Mouse (Mus musculus) heart, adult 11 months (tissue): ENCODE measurements around the gene Elane.
"Not testable (repeated sequence)": the region's sequence is repeated elsewhere in the genome, so short reads cannot be mapped to it uniquely, and the experiment has no call there.

Experiments
- DNase-seq: peaks from one replicate; pipeline ENCODE4 v3.0.0; 2022

Elane gene

GRCm38 (mm10) chr10:79883297-79884084 is 2.6 kb upstream of the Elane start:
- peak; percentile 95 for DNase-seq

DNA sequence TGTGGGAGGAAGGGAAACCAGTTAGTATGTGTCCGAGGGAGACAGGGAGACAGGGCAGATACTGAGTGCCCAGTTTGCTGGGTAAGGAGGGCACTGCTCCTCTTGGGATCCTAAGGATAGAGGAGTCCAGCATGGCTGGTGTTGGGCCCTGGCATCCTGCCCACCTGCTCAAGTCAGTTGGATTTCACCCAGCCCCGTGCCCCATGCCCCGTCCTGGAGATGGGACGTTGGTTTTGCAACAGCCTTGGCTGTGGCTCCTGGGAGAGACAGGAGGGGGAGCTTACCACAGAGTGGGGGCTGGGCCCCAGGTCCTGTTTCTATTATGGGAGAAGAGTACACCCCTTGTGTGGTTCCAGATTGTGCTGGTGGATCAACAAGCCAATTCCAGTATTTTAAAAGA is 1.6 kb upstream of the Elane start:
- DNase-seq, result peak; percentile 98

DNA sequence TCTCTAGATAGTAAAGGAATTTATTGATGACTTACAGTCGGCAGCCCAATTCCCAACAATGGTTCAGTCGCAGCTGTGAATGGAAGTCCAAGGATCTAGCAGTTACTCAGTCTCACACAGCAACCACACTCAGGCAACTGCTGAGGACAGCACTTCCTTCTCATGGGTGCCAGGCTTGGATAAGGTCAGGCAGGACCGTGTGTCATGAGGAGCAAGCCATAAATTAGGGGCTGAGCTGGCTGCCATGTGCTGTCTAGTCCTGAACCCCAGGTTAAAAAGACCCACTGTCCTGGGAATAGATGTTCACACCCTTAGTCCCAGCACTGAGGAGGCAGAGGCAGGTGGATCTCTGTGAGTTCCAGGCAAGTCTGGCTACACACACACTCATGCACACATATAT is 1.1 kb upstream of the Elane start:
- DNase-seq, result not testable (repeated sequence)

DNA sequence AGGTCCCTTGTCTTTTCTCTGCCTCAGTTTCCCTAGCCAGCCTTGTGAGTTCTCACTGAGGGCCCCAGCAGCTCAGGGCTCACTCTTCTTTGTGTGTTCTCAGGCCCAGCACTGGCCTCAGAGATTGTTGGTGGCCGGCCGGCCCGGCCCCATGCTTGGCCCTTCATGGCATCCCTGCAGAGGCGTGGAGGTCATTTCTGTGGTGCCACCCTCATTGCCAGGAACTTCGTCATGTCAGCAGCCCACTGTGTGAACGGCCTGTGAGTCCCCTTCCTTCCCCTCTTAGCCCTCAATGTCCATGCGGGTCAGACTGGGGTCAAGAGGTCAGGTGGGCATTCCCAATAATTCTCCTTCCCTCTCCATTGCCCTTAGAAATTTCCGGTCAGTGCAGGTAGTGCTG is 564 bp downstream of the Elane start:
- DNase-seq, result peak; percentile 91

DNA sequence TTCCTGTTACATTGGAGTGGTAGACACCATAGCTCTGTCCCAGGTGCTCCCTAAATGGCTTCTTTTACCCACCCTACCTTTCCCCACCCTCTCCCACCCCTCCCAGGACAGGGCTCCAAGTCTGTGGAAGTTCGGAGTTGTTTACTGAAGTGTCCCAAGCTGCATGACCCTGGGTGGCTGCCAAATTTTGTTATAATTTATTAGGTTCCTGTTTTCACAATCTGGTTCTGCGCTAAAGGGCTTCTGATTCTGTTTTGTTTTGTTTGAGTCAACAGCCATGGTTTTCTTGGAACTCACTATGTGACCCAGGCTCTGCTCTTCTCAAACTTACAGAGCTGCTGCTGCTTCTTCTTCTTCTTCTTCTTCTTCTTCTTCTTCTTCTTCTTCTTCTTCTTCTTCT is 3.3 kb downstream of the Elane start:
- DNase-seq, result no peak

DNA sequence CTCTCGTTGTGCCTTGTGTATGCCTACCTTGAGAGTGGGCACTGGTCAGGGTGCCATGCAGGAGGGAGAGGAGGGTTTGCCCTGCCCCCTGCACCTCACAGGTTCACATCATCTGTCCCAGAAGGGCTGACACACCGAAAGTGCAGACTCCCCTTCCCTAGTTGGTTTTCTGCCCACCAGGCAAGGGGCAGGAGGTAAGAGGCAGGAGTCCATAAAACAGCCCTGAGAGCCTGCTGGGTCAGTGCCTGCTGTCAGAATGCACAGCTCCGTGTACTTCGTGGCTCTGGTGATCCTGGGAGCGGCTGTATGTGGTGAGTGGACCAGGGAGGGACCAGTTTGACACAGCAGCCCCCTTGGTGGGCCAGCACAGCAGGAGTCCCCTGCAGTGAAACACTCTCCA is 4.6 kb downstream of the Elane start, which contains the start of gene Cfd:
Cfd (plus strand) TSS at position 184 of the 400 bp plus-strand sequence.
- DNase-seq, result no peak

GRCm38 (mm10) chr10:79892451-79893118 is 6.5 kb downstream of the Elane start:
- peak; percentile 95 for DNase-seq

- DNase-seq, result no peak
Measured at GRCm38 (mm10) chr10:79896306-79896705, 10.3 kb downstream of the Elane start.

GRCm38 (mm10) chr10:79896814-79897213 is 10.8 kb downstream of the Elane start:
- DNase-seq, result no peak

DNA sequence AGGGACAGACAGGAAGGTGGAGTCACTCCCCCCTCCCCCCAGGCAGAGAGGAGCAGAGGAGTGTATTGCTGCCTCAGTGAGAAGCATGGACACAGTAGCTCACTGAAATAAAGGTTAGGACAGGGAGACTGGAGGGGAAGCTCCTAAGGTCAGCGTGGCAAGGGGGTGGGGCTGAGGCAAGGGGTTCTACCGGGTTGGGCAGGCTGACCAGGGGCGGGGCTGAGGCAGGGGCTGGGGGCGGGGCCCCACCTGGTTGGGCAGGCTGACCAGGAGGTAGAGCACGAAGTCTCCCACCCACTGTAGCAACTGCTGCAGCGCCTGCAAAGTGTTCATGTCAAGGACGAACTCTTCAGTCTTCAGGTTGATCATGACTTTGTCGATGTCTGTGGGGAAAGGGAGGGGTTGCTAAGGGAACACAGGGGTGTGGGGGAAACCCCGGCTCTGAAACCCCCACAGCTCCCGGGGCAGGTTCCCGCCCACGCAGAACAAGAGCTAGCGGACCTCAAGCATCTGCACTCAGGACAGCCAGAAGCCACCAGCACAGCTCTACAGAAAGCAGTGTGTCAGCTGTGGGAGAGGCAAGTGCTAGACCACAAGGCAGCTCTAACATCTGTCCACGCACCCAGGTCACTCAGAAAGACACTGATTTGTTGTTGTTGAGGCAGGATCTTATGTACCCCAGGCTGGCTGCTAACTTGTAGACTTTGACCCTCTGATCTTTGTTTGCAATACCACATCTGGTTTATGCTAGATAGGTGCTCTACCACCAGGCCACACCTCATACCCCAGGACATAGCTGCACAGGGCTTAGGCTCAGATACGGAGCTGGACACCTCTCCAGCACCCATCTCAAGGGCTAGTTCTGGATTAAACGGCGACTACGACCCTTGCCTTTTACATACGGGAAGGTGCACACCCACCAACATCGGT is 11.5 kb downstream of the Elane start:
- DNase-seq, result no peak

DNA sequence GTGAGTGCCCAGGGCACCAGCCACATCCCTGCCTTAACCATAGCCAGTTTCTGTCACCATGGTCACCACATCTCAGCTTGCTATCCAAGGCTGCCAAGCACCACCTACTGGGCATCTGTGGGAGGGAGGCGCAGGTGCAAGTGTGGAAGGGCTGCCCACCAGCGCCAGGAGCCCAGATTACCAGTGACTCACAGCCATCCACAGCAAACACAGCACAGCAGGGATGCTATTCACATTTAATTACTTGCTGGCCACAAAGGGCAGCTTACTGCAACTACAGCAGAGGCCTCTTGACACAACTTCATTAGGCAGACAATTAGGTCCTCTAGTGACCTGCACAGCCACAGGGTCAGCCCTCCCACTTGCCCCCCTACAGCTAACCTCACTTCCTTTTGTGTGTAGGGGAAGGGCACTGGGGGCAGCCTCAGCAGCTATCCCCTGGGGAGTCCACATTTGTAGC is 14.9 kb downstream of the Elane start:
- no peak for DNase-seq

- DNase-seq, result peak; percentile 94
Measured at GRCm38 (mm10) chr10:79906712-79907111, 20.7 kb downstream of the Elane start.

DNA sequence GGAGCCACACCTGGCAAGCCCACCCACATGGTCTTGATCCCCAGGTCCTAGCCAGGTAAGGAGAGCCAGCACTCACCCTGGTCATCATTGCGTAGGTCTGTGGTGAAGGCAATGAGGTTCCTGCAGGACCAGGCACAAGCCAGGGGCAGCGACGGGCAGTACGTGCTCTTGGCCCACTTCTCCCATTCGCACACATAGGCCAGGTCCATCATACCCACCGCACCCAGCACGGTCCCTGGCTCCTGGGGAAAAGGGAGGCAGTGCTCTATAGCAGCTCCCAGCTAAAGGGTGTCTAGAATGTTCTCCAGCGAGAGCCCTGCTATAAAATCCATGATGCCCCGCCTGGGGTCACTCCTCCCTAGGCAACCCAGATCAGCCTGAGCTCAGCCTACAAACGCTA is 21.4 kb downstream of the Elane start:
- DNase-seq, result peak; percentile 94

DNA sequence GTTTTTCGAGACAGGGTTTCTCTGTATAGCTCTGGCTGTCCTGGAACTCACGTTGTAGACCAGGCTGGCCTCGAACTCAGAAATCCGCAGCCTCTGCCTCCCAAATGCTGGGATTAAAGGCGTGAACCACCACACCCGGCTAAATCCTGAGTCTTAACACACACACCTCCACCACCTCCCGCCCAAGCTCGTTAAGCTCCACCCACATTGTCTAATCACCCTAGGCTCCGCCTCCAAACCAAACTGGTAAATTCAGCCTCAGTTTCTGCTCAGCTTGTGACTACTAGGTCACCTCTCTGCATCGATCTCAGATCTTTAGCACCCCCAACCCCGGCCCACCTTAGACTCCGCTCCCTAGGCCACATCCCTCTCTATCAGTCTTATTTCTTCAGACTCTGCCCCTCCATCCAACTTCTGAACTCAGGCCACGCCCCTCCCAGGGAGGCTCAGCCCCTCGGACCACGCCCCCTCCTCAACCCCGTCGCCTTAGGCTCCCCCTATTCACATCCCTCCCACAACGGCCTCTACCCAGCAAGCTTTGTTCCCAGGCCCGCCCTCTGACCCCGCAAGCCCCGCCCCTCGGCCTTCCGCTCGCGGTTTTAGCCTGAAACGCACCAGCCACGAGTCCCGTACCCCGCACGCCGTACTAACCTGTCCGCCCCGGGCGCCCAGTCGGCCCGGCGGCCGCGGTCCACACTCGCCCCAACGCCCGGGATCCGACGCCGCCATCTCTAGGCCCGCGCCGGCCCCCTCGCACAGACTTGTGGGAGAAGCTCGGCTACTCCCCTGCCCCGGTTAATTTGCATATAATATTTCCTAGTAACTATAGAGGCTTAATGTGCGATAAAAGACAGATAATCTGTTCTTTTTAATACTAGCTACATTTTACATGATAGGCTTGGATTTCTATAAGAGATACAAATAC is 22.4 kb downstream of the Elane start, which contains the start of gene Med16:
Med16 (minus strand) TSS at position 757 of the 925 bp plus-strand sequence.
- DNase-seq, result peak; percentile 100

- DNase-seq, result peak; percentile 96
Measured at GRCm38 (mm10) chr10:79909092-79909922, 23.3 kb downstream of the Elane start.

DNA sequence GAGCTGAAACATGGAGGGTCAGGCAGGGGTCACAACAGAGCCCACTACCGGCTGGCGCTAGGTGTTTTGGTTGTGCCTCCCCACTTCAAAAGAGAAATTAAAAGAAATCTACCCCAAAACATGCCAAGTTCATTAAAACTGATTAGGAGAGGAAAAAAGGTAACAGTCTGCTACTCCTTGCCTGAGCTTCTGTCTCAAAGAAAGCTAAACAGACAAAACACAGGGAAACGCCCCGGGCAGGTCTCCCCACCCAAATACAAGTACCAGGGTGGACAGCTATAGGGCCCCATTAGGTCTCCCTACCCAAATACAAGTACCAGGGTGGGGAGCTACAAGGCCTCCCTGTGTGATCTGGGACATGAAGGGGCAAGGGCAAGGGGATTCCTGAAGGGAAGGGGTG is 24.5 kb downstream of the Elane start, which contains the start of gene Gm26602:
Gm26602 (plus strand) TSS at position 301 of the 400 bp plus-strand sequence.
- no peak for DNase-seq

DNA sequence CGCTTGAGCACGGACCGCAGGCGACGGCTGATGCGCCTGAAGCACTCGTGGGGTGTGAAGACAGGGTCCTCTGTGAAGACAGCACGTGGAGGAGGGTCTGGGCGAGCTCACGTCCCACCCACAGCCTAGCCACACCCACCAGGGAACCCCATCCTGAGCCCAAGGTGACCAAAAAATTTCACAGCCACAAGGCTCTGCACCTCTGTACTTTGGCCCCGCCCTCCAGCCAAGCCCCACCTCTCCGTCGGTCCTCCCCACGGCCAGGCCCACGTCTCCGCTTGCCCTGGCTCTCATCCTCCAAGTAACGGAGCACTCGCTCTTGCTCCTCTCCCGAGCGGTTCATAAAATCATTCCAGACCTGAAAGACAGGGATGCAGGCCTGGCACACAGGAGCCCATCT is 26.4 kb downstream of the Elane start:
- no peak for DNase-seq

DNA sequence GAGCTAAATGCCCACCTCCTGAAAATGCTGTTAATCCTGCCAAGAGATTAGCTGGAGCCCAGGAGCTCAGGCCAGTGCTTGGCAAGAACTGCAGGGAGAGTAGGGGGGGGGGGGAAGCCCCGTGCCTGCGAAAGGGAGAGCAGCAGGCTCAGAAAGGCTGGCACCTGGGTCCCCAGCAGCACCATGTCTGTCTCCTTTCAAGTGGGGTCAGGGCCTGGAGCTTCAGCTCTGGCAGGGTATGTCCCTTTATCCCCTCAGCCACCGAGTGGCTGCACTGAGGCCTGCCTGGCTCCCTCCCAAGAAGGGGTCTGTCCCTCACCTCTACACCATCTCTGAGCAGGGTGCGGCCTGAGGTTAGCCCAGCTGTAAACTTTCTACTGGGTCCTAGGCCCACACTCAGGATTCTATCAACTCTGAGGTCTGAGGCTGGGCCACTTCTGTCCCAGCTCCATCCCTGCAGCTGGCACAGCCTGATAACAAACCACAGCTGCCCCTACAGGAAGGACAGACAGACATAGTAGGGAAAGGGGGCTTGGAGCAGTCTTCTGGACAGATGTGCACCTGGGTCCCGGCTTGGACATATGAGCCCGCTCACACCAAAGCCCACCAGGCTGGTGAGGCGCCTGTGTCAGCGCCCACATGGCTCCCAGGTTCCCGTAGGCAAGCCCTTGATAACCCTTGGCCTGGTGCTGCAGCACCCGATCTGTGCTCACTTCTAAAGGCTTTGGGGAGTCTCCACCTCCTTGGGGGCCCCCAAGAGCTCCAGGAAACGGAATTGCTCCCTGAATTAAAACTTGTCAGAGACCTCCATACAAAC is 28.3 kb downstream of the Elane start:
- DNase-seq, result no peak

- DNase-seq, result peak; percentile 93
Measured at GRCm38 (mm10) chr10:79914948-79915596, 29.0 kb downstream of the Elane start.
